Mouse (Mus musculus) frontal cortex, postnatal 36 days (tissue): ENCODE data around the gene Nat8f5.
"Not testable (repeated sequence)": the region's sequence is repeated elsewhere in the genome, so short reads cannot be mapped to it uniquely, and the experiment has no call there.

Experiments used
- DNase-seq, 2 experiments: peaks; one replicate each; pipeline ENCODE4 v3.0.0; 2022; ENCODE audit warnings: low spot score in 2 of 2

Nat8f5 gene

GRCm38 (mm10) chr6:85836098-85836497, 15.3 kb upstream of the Nat8f5 start:
- DNase-seq: not testable (repeated sequence)

GRCm38 (mm10) chr6:85835104-85835503, 14.3 kb upstream of the Nat8f5 start:
- DNase-seq: not testable (repeated sequence)

- DNase-seq: peak in 1 of 2 experiments; percentile 27
Observed at GRCm38 (mm10) chr6:85834504-85835100, 13.8 kb upstream of the Nat8f5 start.

- no peak for DNase-seq
Observed at GRCm38 (mm10) chr6:85831796-85832321, 11.1 kb upstream of the Nat8f5 start, which contains the start of gene Nat8. Nat8 (minus strand) TSS chr6:85832082.

DNA sequence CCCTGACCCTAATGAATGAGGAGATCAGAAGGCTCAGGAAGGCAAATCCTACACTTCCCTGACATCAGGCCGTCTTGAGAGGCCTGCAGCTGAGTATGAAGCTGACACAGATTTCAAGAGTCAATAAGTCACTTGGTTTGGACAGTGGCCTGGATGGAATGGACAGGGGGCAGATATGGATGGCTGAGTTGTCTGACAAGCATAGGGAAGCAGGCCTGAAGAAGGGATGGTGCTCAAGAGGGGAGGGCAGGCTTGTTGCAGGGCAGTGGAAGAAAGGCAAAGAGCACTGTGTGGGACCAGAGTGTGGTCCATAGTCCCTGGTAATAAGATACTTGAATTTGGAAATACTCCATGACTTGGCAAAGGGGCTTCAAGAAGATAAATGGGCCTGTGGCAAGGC, 8.7 kb upstream of the Nat8f5 start:
- no peak for DNase-seq

GRCm38 (mm10) chr6:85825886-85826285, 5.1 kb upstream of the Nat8f5 start:
- no peak for DNase-seq

GRCm38 (mm10) chr6:85823382-85824090, 2.8 kb upstream of the Nat8f5 start:
- no peak for DNase-seq

- no peak for DNase-seq
Observed at GRCm38 (mm10) chr6:85822286-85822685, 1.5 kb upstream of the Nat8f5 start.

- no peak for DNase-seq
Observed at GRCm38 (mm10) chr6:85818338-85818737, 2.4 kb downstream of the Nat8f5 start.

GRCm38 (mm10) chr6:85813339-85813738, 7.4 kb downstream of the Nat8f5 start:
- DNase-seq: no peak

- DNase-seq: not testable (repeated sequence)
Observed at GRCm38 (mm10) chr6:85810942-85811537, 9.7 kb downstream of the Nat8f5 start.

- not testable (repeated sequence) for DNase-seq
Observed at GRCm38 (mm10) chr6:85810514-85810913, 10.3 kb downstream of the Nat8f5 start.

- not testable (repeated sequence) for DNase-seq
Observed at GRCm38 (mm10) chr6:85809784-85810183, 11.0 kb downstream of the Nat8f5 start.

- peak in 1 of 2 experiments; percentile 3 for DNase-seq
Observed at GRCm38 (mm10) chr6:85803180-85803579, 17.6 kb downstream of the Nat8f5 start.
